Mouse (Mus musculus): ENCODE data around the gene Pgghg. TPM values are rescaled to one million over a fixed set of nuclear protein-coding genes. Genes with fewer than 3 reads are reported as not detected.

Pgghg gene
- total RNA-seq (2021): 1 to 10 TPM; 7.4 to 7.7 TPM
- long read RNA-seq, experiment 1, partial matches to known transcripts: 1 of 5 reads
- long read RNA-seq, experiment 1, other reads (novel, unspliced or antisense): 4 of 5 reads
- long read RNA-seq, experiment 2, partial matches to known transcripts: 4 of 7 reads
- long read RNA-seq, experiment 2, other reads (novel, unspliced or antisense): 1 of 7 reads

- peak; percentile 87 for DNase-seq
- intact Hi-C loops (cut with DNase I): loop anchor here (1.0 to 2.0 kb wide), 3 partner anchors 13 to 107 kb away; partner anchors contain the start of genes Bet1l, Gm45717, Gm45785 and Ifitm2
These were observed at the start of gene Pgghg for GRCm38 (mm10) chr7:140941222-140942051. Gene Pgghg (plus strand): TSS chr7:140941391.

GRCm38 (mm10) chr7:140894031-140894430 is 47.2 kb upstream of the Pgghg start:
- intact Hi-C loops (cut with DNase I): no loop called here

GRCm38 (mm10) chr7:140894611-140895010 is 46.6 kb upstream of the Pgghg start:
- no peak for DNase-seq
- intact Hi-C loops (cut with DNase I): no loop called here

More at GRCm38 (mm10) chr7:140894031-140894430, 47.2 kb upstream of the Pgghg start:
- no peak for DNase-seq

GRCm38 (mm10) chr7:140897863-140898262 is 43.3 kb upstream of the Pgghg start:
- no peak for DNase-seq
- intact Hi-C loops (cut with DNase I): no loop called here

- intact Hi-C loops (cut with DNase I): no loop called here
- DNase-seq: no peak
These were observed 42.1 kb upstream of the Pgghg start for GRCm38 (mm10) chr7:140899121-140899520.

- peak; percentile 50 to 66 for DNase-seq
- intact Hi-C loops (cut with DNase I): loop anchor here (2.0 kb wide), 1 partner anchor 17 kb away; the partner anchor contains the start of gene Sirt3
These were observed 41.0 kb upstream of the Pgghg start, which contains the start of gene Cox8b for GRCm38 (mm10) chr7:140900220-140900619. Gene Cox8b (minus strand): TSS chr7:140900446.

- intact Hi-C loops (cut with DNase I): no loop called here
- peak in 1 of 2 experiments; percentile 49 for DNase-seq
These were observed 38.9 kb upstream of the Pgghg start for GRCm38 (mm10) chr7:140902036-140902875.

- peak; percentile 86 to 92 for DNase-seq
- intact Hi-C loops (cut with DNase I): loop anchor here (1.0 kb wide), 1 partner anchor 58 kb away; the partner anchor contains the start of gene Scgb1c1
These were observed 38.0 kb upstream of the Pgghg start for GRCm38 (mm10) chr7:140903212-140903611.

GRCm38 (mm10) chr7:140905642-140906081 is 35.5 kb upstream of the Pgghg start:
- intact Hi-C loops (cut with DNase I): loop anchor here (5.0 kb wide), 3 partner anchors 52 to 272 kb away; partner anchors contain the start of genes Gm45717 and Ifitm2
- no peak for DNase-seq

GRCm38 (mm10) chr7:140907131-140907530 is 34.1 kb upstream of the Pgghg start:
- intact Hi-C loops (cut with DNase I): loop anchor here (5.0 kb wide), 3 partner anchors 50 to 270 kb away; partner anchors contain the start of genes Gm45717 and Ifitm2
- DNase-seq: no peak

GRCm38 (mm10) chr7:140907697-140908096 is 33.5 kb upstream of the Pgghg start:
- intact Hi-C loops (cut with DNase I): loop anchor here (1.0 to 5.0 kb wide), 6 partner anchors 31 to 270 kb away; partner anchors contain the start of genes Gm45717 and Ifitm2
- DNase-seq: no peak

GRCm38 (mm10) chr7:140908181-140908580 is 33.0 kb upstream of the Pgghg start:
- intact Hi-C loops (cut with DNase I): loop anchor here (1.0 to 5.0 kb wide), 6 partner anchors 31 to 269 kb away; partner anchors contain the start of genes Gm45717 and Ifitm2
- DNase-seq: no peak

GRCm38 (mm10) chr7:140908634-140909107 is 32.5 kb upstream of the Pgghg start:
- peak; percentile 84 to 86 for DNase-seq
- intact Hi-C loops (cut with DNase I): loop anchor here (1.0 to 5.0 kb wide), 6 partner anchors 30 to 269 kb away; partner anchors contain the start of genes Gm45717 and Ifitm2

GRCm38 (mm10) chr7:140912293-140912692 is 28.9 kb upstream of the Pgghg start:
- intact Hi-C loops (cut with DNase I): no loop called here
- DNase-seq: no peak

- no peak for DNase-seq
- intact Hi-C loops (cut with DNase I): no loop called here
These were observed 28.2 kb upstream of the Pgghg start for GRCm38 (mm10) chr7:140912846-140913482.

- no peak for DNase-seq
- intact Hi-C loops (cut with DNase I): no loop called here
These were observed 27.0 kb upstream of the Pgghg start for GRCm38 (mm10) chr7:140914031-140914690.

- no peak for DNase-seq
- intact Hi-C loops (cut with DNase I): no loop called here
These were observed 21.3 kb upstream of the Pgghg start for GRCm38 (mm10) chr7:140919911-140920310.

GRCm38 (mm10) chr7:140920418-140921029 is 20.7 kb upstream of the Pgghg start, which contains the start of gene Nlrp6:
Gene Nlrp6 (plus strand): TSS chr7:140920902.
- intact Hi-C loops (cut with DNase I): no loop called here

More at GRCm38 (mm10) chr7:140920418-140921029, 20.7 kb upstream of the Pgghg start, which contains the start of gene Nlrp6:
- DNase-seq: no peak
